Mouse (Mus musculus): ENCODE measurements around the gene Cox19.

The Cox19 gene

DNA sequence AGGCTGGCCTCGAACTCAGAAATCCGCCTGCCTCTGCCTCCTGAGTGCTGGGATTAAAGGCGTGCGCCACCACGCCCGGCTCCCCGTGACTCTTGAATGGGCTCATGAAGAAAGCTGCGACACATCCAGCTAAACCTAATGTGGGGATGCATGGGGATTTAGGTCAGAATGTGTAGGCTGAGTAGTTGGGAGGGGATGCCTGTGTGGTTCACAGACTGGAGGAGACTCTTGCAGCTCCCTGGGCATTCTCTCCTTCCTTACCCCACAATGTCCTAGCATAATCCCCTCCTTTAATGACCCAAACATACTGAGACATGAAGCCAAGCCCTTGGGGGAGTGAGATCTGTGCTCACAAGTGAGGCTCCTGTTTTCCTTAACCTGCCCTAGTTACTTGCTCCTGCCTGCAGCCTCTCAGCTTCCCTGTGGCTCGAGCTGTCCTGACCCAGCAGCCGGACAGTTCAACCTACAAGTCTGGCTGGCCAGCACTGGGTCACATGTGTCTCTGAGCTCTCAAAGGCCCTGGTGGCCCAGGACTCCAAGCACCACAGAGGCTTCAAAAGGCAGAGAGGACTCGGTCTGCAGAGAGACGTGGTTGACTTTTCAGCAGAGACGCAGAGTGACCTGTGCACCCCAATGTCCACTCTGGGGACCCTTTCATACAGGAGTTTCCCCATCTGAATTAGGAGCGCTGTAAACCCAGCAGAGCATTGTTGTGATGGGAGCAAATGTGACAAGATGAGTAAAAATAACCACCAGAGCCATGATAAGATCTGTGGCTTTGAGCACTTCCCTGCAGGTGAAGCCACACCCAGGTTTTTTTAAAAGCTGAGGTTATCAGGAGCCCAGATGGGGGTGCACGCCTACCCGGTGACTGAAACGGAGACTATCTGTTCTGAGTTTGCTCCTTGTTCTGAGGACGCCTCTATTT is 30.6 kb upstream of the Cox19 start:
- peak; percentile 47 to 56 for DNase-seq

DNA sequence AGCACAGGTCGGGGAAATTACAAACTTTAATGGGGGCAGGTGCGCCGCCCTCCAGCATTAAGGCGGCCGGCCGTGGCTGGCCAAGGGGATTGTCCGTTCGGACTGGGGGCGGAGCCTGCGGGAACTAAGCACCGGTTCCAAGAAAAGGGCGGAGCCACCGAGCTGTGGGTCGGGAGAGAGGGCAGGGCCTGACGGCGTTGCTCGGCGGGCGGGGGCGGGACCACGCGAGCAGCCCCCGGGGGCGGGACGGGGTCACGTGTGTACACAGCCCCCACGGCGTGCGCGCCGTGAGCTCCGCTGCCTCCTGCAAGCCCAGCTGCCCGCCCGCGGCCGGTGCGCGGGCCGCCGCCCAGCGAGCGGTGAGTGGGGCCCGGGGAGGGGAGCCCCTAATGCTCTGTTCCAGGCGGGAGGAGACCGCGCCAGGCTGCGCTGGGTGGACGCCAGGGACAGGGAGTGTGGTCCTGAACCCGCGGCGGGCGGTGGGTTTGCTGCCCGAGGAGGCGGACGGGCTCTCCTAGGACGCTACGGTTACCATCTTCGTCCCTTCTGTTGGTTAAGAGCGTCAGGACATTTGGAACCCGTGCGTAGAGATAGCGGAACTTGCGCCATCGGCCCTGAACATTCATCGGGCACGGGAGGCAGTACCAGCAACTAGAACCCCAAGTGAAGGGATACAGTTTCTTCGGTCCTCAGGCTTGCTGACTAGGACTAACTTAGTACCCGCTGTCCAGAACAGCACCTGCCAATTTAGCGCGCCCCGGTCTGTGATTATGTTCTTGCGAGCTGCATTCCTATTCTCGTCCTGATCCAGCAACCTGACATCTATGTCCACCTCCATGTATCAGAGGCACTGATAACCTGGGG is 29.4 kb upstream of the Cox19 start:
- DNase-seq: peak; percentile 86 to 87

DNA sequence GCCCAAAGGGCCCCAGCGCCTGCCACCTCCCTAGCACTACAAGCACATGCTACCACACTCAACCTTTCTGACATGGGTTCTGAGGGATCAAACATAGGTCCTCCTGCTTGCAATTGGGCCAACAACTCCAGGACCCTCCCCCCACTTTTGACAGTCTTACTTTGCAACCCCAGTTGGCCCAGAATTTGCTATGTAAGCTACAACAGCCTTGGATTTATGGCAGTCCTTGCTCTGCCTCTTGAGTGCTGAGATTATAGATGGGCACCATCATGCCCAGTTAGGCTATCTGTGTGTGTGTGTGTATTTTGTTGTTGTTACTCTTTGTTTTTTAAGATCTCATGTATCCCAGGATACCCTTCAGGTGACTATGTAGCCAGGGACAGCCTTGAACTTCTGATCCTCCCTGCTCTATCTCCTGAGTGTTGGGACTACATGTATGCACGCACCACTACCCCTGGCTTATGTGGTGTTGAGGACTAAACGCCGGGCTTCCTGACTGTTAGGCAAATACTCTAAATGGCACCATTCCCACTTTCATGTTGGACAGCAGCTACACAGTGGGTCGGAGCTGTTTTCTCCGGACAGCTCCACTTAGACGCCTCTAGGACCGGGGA is 28.7 kb upstream of the Cox19 start:
- no peak for DNase-seq

DNA sequence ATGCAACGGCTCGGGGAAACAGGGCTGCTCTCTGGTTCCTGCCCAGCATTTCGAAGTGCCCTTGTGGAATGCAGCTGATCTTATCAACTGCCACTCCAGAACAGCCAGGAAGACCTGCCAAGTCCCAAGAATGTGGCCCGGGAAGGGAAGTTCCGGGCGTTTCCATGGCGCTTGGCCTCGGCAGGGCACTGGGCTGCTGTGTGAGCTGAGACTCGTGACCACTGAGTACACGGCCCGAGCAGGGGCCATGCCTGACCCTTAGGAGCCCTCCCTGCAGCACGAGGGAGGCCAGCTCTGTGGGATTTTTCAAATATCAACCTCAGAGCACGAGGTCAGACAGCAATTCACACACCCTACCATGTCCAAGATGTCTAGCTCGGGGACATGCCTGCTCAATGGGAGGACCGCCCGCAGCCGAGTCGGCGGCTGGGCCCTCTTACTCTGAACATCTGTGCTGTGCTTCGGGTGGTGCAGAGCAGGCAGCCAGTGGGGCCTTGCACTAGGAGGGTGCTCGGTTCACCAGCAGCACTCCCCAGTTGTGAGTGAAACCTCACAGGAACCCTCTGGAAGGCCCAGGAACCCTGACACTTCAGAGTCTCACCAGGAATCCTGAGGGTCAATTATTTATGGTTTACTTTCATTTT is 27.9 kb upstream of the Cox19 start:
- DNase-seq: peak in 1 of 2 experiments; percentile 33

DNA sequence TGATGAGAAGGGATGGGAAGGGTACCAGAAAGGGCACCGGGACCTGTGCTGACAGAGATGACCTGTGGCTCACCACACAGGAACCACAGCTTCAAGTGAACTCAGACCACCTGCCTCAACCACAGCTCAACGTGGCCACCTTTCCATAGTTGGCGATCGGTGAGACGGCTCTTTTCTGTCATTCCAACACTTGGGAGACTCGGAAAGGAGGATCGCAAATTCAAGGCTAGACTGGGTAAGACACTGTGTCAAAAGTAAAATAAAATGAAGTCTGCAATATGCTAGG is 27.0 kb upstream of the Cox19 start:
- DNase-seq: no peak

DNA sequence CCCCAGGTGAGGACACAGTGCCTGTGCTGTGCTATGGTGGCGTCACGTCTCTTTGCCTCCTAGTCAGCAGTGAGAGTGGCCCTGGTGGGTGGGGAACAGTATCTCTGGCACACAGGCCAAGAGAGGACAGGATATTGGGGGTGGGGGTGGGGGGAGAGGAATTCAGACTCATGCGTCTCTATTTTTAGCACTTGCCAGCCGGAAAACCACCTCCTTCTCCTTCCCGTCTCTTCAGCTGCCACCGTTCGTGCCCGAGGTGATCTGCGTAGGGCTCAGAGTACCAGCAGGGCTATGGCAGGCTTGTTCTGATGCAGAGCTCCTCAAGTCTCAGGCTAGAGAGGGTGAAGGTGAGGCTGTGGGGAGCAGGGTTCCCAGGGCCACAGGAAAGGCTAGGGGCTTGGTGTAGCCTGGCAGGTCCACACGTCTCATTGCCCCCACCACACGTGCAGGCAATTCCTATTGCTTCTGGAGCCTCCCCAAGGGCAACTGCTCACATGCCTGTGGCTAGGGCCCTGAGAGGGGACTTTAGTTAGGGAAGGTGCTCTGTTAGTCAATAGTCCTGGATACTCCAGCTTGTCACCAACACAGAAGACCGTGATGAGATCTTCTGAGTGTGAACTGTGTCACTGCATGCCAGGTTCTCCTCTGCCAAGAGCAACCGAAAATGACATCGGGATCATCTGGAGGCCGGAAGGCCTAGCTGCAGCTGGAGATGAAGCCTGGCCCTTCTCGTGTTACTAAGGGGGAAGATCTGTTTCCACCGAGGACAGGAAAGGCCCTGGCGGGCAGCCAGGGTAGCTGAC is 26.5 kb upstream of the Cox19 start, which contains the start of gene Gpr146:
Gene Gpr146, plus strand, starts transcription at position 230 of the 803 bp plus-strand sequence.
- DNase-seq: peak; percentile 50 to 61

DNA sequence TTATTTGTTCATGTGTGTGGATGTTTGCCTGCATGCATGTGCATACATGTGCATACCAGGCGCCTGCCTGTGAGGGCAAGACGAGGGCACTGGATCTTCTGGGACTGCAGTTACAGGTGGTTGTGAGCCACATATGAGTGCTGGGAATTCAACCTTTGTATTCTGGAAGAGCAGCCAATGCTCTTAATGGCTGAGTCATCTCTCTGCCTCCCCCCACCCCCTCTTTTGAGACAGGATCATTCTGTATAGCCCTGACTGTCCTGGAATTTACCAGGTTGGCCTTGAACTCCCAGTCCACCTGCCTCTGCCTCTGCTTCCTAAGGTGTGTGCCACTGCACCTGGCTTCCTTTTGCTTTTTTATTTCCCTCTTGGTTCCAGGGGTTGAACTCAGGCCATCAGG is 23.6 kb upstream of the Cox19 start:
- DNase-seq: no peak

DNA sequence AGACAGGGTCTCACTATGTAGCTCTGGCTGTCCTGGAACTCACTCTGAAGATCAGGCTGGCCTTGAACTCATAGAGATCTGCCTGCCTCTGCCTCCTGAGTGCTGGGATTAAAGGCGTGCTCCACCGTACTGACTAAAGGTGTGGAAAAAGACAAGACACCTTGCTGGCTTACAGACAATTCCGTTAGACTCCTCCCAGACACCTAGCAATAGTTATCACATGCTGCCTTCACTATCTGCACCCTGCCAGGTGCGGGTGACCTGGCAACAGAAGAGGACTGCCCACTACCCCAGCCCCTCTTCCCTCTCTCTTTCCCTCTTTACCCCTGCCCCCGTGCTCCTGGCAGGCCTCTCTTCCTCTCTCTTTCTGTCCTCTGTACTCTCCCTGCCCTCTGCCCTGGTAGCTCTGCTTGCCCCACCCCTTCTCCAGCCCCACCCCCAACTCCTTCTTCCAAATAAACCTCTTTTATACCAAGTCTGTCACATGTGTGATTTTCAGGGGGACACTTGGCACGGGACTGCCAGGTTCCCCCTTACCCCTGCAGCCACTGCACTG is 22.7 kb upstream of the Cox19 start:
- no peak for DNase-seq

DNA sequence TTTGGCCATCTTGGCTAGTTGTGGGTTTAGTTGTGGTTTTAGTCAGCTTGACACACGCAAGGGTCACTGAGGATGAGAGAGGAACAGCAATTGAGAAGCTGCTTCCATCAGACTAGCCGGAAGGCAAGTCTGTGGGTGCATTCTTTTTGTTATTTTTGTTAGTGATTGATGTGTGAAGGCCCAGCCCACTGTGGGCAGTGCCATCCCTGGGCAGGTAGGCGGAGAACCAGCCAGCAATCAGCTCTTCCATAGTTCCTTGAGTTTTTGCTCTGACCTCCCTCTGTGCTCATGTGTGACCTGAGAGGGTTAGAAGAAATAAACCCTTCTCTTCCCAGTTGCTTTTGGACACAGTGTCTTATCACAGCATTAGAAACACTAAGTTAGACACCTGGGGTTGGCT is 21.9 kb upstream of the Cox19 start:
- no peak for DNase-seq

DNA sequence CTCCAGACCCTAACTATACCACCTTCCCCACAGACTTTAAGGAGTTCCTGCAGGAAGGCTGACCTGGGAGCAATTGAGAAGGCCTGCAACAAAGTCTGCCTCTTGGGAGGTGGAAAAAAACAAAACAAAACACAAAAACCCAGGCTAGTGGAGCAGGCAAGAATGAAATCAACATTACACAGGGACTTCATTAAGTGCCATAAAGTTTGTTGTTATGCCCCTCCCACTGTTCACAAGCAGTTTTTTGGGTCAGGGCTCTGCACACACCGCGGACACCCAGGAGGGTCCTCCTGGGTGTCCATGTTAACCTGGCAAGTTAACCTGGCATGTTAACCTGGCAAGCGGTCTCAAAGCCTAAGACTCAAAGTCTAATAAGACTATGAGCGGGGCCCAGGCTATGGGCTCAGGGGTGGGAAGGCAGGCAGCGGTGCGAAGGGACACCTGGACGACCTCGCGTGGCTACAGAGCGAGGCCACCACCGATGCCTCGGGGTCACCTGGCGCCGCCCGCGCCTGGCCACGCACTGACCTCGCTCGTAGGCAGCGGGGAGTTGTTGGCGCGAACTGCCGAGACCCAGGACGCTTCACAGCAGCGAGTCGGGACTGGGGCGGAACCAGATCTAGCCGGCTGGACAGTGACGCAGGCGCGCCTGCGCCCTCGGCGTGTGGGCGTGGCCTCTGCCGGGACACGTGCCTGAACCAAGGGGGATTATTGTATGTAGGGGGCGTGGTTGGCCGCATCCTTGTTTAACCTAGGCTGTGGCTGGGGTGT is 20.6 kb upstream of the Cox19 start:
- DNase-seq: peak; percentile 86 to 94

DNA sequence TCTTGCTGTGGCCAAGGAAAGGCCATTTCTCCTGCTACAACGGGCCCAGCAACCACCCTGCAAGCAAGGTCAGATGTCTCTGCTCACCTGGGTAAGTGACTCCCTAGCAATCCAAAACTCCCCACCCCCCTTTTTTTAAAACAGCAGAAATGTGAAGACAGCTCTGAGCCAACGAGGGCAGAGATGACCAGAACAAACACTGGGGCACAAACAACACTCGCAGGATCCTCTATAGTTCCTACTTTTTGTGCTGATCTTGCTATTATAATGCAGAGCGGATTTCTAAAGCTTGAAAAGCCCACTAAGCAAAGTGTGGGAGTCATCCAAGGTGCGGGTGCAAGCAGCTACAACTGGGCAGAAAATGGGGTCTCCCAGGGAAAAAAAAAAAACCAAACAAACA is 19.9 kb upstream of the Cox19 start:
- no peak for DNase-seq

DNA sequence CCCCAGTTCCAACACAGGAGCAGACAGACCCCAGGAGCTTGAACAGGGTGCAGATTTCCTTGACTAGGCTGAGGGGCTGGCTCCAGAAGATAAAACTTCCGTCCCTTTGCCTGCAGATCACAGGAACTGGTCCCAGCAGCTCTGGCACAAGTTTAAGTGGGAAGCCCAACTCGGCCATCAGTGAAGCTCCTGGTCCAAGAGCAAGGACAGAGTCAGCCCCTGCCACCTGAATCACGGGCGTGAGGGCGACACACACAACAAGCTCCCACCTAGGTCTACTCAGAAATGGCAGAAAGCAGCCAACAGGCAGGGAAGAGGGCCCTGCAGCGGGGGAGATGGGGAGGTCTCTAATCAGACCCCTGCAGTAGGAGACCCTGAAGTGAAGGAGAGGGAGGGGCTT is 19.1 kb upstream of the Cox19 start:
- no peak for DNase-seq

DNA sequence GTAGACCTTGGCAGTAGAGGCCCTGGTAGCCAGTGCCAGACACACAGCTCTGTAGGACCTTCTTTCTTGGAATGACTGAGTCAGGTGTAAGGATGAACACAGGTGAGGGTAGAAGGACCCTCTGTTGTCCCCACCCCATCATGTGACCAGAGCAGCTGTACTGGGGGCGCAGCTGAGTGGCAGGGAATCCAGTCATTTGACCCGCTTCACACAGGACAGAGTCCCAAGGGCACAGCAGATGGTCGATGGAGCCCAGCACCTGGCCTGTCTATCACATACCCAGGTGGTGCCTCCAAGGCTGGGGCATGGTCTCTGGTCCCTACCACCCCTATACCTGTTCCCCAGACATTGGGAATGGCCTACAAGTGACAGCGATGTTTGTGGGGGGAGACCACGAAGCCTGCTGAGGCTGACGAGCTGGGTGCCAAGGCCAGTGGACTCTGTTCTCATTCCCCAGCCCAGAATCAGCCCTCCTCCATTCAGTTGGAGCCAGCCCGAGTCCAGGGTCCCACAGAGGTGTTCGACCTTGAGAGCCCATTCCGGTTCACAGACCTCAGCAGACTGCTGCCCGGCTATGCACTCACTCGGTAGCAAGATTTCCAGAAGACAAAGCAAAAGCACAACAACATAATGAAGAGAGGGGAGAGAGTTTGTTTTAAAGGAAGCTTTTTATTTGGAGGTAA is 17.6 kb upstream of the Cox19 start:
- DNase-seq: no peak

DNA sequence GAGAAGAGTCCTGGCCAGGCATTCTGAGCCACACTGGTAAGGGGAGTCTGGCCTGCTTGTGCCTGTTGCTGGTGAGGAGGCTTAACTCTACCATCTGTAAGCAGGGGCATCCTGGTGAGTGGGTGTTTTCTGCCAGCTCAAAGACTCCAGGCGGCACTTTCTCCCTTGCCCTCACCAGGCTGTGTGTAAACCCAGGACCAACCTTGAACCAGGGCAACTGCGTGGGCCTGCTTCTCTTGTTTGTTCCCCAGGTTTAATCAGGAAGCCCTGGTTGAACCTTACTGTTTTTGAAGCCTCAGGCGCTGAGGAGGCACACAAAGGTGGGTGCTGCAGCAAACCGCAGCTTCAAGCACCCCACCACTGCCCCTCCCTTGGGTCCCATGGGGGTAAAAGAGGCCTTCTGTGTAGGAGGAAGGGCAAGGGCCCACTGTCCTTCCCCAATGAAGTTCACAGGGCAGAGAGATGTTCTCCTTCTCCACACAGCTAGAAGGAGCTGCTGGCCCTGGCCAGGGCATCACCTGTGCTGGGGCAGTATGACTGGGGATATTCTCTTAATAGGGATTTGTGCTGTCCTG is 16.8 kb upstream of the Cox19 start:
- peak; percentile 70 to 75 for DNase-seq

DNA sequence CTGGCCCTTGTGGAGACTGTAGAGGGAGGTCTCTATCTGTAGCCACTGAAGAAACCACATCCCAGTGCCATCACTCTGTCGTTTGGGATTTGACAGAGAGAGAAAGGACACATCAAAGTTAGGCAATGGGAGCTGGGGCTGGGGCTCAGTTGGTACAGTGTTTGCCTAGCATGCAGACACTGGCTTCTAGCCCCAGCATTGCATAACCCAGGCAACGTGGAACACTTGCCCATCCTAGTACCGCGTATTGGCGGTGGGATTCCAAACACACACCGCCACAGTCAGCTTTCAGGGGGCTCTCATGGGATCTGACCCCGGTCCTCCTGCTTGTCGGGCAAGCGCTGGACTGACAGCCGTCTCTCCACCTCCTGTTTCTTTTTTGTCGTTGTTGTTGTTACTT is 15.3 kb upstream of the Cox19 start:
- DNase-seq: no peak

DNA sequence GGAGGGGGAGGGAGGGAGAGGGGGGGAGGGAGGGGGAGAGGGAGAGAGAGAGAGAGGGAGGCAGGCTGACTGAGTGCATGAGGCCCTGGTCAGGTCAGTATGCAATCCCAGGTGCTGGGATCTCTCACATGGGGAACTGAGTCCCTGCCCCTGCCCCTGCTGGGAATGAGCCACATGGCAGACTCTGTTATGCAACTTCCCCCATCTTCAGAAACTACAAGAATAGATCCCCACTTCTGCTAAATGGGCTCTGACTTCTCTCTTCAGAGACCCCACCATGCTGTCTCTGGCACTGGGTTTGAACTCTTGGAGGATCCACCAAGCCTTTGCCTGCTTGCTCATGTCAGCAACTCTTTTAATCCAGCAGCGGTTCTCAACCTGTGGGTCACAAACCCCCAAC is 14.6 kb upstream of the Cox19 start:
- DNase-seq: no peak

DNA sequence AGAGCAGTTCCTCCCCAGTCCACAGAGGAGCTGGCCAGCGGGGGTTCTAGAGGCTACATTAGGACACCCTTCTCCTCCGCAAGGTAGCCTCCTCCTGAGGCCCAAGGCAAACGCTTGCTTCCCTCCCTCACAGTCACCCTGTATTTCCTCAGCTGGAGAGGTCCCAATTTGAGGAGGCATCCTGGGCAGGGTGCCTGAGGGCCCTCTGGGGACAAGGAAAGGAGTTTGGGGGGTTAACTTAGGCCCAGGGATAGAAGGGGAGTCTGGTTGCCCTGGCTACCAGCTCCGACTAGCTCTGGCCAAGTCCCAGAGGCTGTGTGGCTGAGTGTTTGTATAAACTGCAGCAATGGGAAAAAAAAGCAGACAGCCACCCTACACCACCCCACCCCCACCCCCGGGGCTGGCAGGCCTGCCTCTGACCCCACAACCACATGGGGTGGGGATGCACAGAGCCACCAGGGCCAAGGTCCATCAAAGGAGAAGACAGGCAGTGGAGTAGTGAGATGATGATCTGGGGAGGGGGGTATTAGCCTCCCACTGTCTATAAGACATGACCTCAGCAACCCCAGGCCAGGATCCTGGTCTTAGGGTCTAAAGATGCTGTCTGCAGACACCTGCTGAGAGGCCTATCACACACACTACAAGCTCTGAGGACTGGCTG is 13.8 kb upstream of the Cox19 start:
- no peak for DNase-seq

DNA sequence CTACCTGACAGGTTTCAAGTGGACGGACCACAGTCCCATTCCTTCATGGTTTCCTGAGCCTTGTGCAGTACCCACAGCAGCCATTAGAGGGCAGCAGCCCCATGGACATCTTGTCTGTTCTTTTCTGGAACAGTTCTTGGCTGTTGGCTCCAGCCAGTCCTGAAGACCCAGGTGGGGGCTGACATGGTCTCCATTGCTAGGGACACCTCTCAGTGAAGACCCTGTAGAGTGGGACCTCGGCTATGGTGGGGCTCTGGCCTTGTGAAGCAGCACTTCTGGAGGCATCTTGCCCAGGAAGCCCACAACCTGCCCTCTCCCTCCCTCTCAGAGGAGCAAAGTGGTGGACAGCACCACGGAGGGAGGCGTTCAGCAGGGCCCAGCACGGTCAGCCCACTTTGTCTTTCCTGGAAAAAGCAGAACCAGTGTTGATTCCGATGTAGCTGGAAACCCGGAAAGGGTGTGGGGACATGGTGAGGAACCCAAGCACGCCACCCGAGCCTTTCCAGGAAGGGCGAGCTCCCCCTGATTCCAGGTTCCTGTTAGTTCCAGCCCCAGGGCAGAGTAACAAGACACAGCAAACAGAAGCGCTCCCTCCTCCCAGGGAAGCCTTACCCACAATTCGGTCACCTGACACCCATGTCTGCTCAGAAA is 13.2 kb upstream of the Cox19 start:
- DNase-seq: peak; percentile 75 to 93

DNA sequence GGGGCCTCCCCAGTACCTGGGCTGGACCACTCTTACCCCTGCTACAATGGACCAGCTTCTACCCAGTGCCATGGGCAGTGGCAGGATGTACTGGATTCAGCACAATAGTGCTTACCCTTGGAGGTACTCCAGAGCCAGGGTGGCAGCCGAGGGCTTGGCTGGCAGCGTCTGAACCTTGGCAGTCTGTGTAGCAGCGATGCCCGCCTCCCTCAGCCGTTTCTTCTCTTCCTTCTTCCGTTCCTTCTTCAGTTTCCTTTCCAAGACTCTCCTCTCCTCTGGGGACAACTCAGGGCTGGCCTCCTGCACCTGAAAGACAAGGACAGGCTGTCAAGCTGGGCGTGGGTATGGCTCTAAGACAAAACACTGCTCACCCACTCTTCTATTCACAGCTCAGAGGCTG is 12.6 kb upstream of the Cox19 start:
- DNase-seq: no peak

Measured in spleen, adult 18-20 months (tissue).